In genomic region chr9:95667836-95668235, GRCm38 (mm10) we compare ENCODE assay signal across 10 mouse cellular contexts. TPM values are rescaled to one million over a fixed set of nuclear protein-coding genes. Genes with fewer than 3 reads are reported as not detected.
DNase-seq lines count a peak whose midpoint lies in the region; ATAC-seq and TF ChIP-seq lines count a peak whose summit lies in the region.
"Had no signal": no experiment of that assay in that cellular context is flagged by ENCODE, and none has a peak within 500 bp of the region (broad histone marks: within the 10 kb centered on the region; RNA-seq: fewer than 3 reads in every experiment).

No protein-coding gene starts in this region.

- TF ChIP-seq POLR2A in kidney, adult 2 months (IDR thresholded peaks at IDR 0.05; ENCODE audit: low read depth, low read length), result no peak

- TF ChIP-seq CTCF in kidney, adult 2 months (conservative IDR thresholded peaks at IDR 0.05; ENCODE audit: insufficient read depth, insufficient read length, low read depth, low read length), result no peak

- H3K36me3 ChIP-seq in kidney, adult 2 months (ENCODE audit: control insufficient read depth, insufficient read depth, low read length), result no peaks in the 10 kb centered on the region
- H3K36me3 ChIP-seq in kidney, embryonic 14.5 days (ENCODE audit: control insufficient read depth, insufficient read depth, low read length), result no peaks in the 10 kb centered on the region
- no peaks in the 10 kb centered on the region for H3K36me3 ChIP-seq in forebrain, embryonic 14.5 days (ENCODE audit: control insufficient read depth, insufficient read depth, low read length)
- H3K36me3 ChIP-seq: embryonic facial prominence, embryonic 12.5 days; liver, embryonic 15.5 days had no signal

- no peak overlapping the region for H3K4me3 ChIP-seq in kidney, adult 2 months (ENCODE audit: insufficient read depth, low read depth, low read length)
- H3K4me3 ChIP-seq in kidney, embryonic 14.5 days (ENCODE audit: low read length), result no peak overlapping the region
- H3K4me3 ChIP-seq in forebrain, embryonic 14.5 days (ENCODE audit: low read depth, low read length), result no peak overlapping the region
- H3K4me3 ChIP-seq: embryonic facial prominence, embryonic 12.5 days; liver, embryonic 15.5 days had no signal

- intact Hi-C loops in heart, postnatal 25 days (cut with DNase I), result loop anchor here (2.0 to 5.0 kb wide), 2 partner anchors 13 to 106 kb away; no protein-coding TSS in a partner anchor

- no peak overlapping the region for H3K27ac ChIP-seq in kidney, adult 2 months (ENCODE audit: insufficient read depth, low read depth, low read length)
- H3K27ac ChIP-seq in kidney, embryonic 14.5 days (ENCODE audit: low read depth, low read length), result no peak overlapping the region
- H3K27ac ChIP-seq in forebrain, embryonic 14.5 days (ENCODE audit: low read depth, low read length), result no peak overlapping the region
- H3K27ac ChIP-seq: embryonic facial prominence, embryonic 12.5 days; liver, embryonic 15.5 days had no signal

- ATAC-seq in kidney, embryonic 14.5 days (ENCODE audit: low FRiP score, low TSS enrichment), result no peak
- peak; percentile 54; the same call in 1 of the 2 replicates for ATAC-seq in forebrain, embryonic 14.5 days
- ATAC-seq in granulocyte monocyte progenitor cell, adult 5-6 weeks (replicated peaks; ENCODE audit: poor library complexity, severe bottlenecking), result no peak

- peak; percentile 64 for DNase-seq in kidney, adult 2 months
- DNase-seq in forebrain, embryonic 14.5 days (ENCODE audit: low spot score), result peak; percentile 62
- DNase-seq in heart, postnatal 25 days (ENCODE audit: low spot score), result peak; percentile 64
- DNase-seq in layer of hippocampus, postnatal 25 days (ENCODE audit: extremely low spot score in 1 of 2, low spot score in 1 of 2), result peak; percentile 13 to 39
- DNase-seq in retina, adult 2 months (ENCODE audit: low read depth, low spot score), result peak; percentile 20
- no peak for DNase-seq in c-Kit-positive CD71-positive TER-119-positive erythroid progenitor cells, embryonic 14.5 days (ENCODE audit: low spot score)

- no peaks in the 10 kb centered on the region; the same call in 1 of the 2 replicates for H3K4me1 ChIP-seq in kidney, adult 2 months (ENCODE audit: control insufficient read depth, insufficient read depth, low read length)
- no peaks in the 10 kb centered on the region for H3K4me1 ChIP-seq in kidney, embryonic 14.5 days (ENCODE audit: control insufficient read depth, insufficient read depth, low read length)
- peaks cover 20% of the 10 kb centered on the region for H3K4me1 ChIP-seq in forebrain, embryonic 14.5 days (ENCODE audit: control insufficient read depth, insufficient read depth, low read length)
- H3K4me1 ChIP-seq: embryonic facial prominence, embryonic 12.5 days; liver, embryonic 15.5 days had no signal

- no peak overlapping the region for H3K4me2 ChIP-seq in kidney, embryonic 14.5 days (replicated peaks; ENCODE audit: low read depth, low read length)
- no peak overlapping the region for H3K4me2 ChIP-seq in forebrain, embryonic 14.5 days (ENCODE audit: low read length)
- H3K4me2 ChIP-seq: embryonic facial prominence, embryonic 12.5 days; liver, embryonic 15.5 days had no signal

- H3K27me3 ChIP-seq in kidney, adult 2 months (replicated peaks; ENCODE audit: control insufficient read depth, insufficient read depth, low read length), result no peaks in the 10 kb centered on the region
- H3K27me3 ChIP-seq in kidney, embryonic 14.5 days (ENCODE audit: control insufficient read depth, insufficient read depth, low read length), result no peaks in the 10 kb centered on the region
- no peaks in the 10 kb centered on the region for H3K27me3 ChIP-seq in forebrain, embryonic 14.5 days (replicated peaks; ENCODE audit: control insufficient read depth, insufficient read depth, low read length)
- H3K27me3 ChIP-seq: embryonic facial prominence, embryonic 12.5 days; liver, embryonic 15.5 days had no signal

- no peak overlapping the region for H3K9ac ChIP-seq in kidney, embryonic 14.5 days (ENCODE audit: low read depth, low read length)
- H3K9ac ChIP-seq in forebrain, embryonic 14.5 days (ENCODE audit: low read length), result no peak overlapping the region
- H3K9ac ChIP-seq: embryonic facial prominence, embryonic 12.5 days; liver, embryonic 15.5 days had no signal

- WGBS in kidney, adult 2 months, result 55% methylated on average over 9 of the region's 9 CpGs
- 65% methylated on average over 9 of the region's 9 CpGs for WGBS in kidney, embryonic 14.5 days
- 18% methylated on average over 9 of the region's 9 CpGs for WGBS in forebrain, embryonic 14.5 days

- H3K9me3 ChIP-seq in kidney, embryonic 14.5 days (ENCODE audit: control insufficient read depth, low read length), result no peaks in the 10 kb centered on the region
- H3K9me3 ChIP-seq in forebrain, embryonic 14.5 days (replicated peaks; ENCODE audit: control insufficient read depth, low read length), result 0 out of 2 replicates have a peak, but pooled peaks cover 1% of the 10 kb centered on the region
- H3K9me3 ChIP-seq: embryonic facial prominence, embryonic 12.5 days; liver, embryonic 15.5 days had no signal

RNA-seq across cellular contexts. Expression of gene Pcolce2, which starts 30.4 kb away (rescaled TPM):
- polyA plus RNA-seq in kidney, adult 2 months (2012; rRNA removed), result 0.78 and 0.90 TPM in 2 replicates
- polyA plus RNA-seq in kidney, embryonic 14.5 days (2014; fragmentation: Nextera tagmentation; extraction: Ambion mirVana), result 1.5 and 1.6 TPM in 2 replicates
- 1.7 and 2.4 TPM in 2 replicates for polyA plus RNA-seq in forebrain, embryonic 14.5 days (2014; fragmentation: Nextera tagmentation; extraction: Ambion mirVana)
- total RNA-seq in heart, postnatal 25 days (2021), result 10 to 100 TPM; 29.1 to 33.7 TPM
- 1 to 10 TPM; 1.7 to 1.9 TPM for total RNA-seq in layer of hippocampus, postnatal 25 days (2021)
- total RNA-seq in granulocyte monocyte progenitor cell, adult 5-6 weeks (2014; fragmentation: Nextera tagmentation), result not detected in 2 replicates
- not detected in 2 replicates for total RNA-seq in granulocyte monocyte progenitor cell, adult 5-6 weeks (2017)

Comparison
In these comparisons a context has a peak if more than half of its experiments do, and no peak if none do; other contexts are left out.
1. RNA of gene Pcolce2, which starts 30.4 kb away (total RNA-seq): 29.1 to 33.7 TPM in heart, postnatal 25 days; 1.7 to 1.9 TPM in layer of hippocampus, postnatal 25 days and not detected in granulocyte monocyte progenitor cell, adult 5-6 weeks; every median in the first group is over 10 times any median in the second.